Mouse (Mus musculus): ENCODE results near the gene Prox2. TPM values are rescaled to one million over a fixed set of nuclear protein-coding genes. Genes with fewer than 3 reads are reported as not detected.

Gene Prox2
- total RNA-seq, 2 experiments from 2014 or later, result 1.7 to 3.0 TPM

DNA sequence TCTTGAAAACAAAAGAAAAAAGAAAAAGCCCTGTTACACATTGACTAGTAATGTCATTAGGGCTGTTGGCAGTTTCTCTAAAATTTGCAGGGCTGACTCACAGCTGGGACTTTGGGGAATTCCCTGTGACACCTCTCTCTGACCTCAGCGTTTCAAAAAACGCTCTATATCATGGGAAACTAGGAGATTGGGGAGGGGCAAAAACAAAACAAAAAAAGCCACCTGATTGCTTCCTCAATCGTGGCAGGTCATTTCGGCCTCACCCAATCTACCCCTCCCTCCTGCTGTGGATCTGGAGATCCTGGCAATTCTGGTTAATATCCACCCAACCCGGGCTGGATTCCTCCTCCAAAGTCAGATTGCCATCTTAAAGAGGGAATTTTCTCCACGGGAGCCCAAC, 59.3 kb downstream of the Prox2 start:
- Histone ChIP-seq H3K4me3 (no peak overlapping the region), H3K27ac (no peak overlapping the region)
- TF ChIP-seq CTCF (IDR thresholded peaks at IDR 0.05), result no peak
- intact Hi-C loops (cut with DNase I), result no loop called here
- no peak for DNase-seq

Other genes with a start within 250 kb of the Prox2 start
- 1 to 10 TPM in 1 of 2 experiments, under 1 TPM in 1; 0.78 to 1.6 TPM for gene Ltbp2, start 234.2 kb downstream of the Prox2 start, total RNA-seq (2021)
- 10 to 100 TPM; 28.4 to 34.0 TPM for gene Fcf1, start 139.9 kb downstream of the Prox2 start, total RNA-seq (2021)
- 10 to 100 TPM; 23.0 to 24.9 TPM for gene Arel1, start 139.9 kb downstream of the Prox2 start, total RNA-seq (2021)
- gene Ylpm1, start 114.4 kb downstream of the Prox2 start, total RNA-seq (2021), result 10 to 100 TPM; 17.7 to 21.0 TPM
- 100 to 1,000 TPM; 247 to 365 TPM for gene Dlst, start 74 bp upstream of the Prox2 start, total RNA-seq (2021)
- gene Rps6kl1, start 40.5 kb upstream of the Prox2 start, total RNA-seq (2021), result 1 to 10 TPM in 1 of 2 experiments, under 1 TPM in 1; 0.94 to 1.1 TPM
- gene Pgf, start 67.0 kb upstream of the Prox2 start, total RNA-seq (2021), result 1 to 10 TPM; 1.5 to 1.8 TPM
- 10 to 100 TPM; 56.1 to 63.1 TPM for gene Eif2b2, start 108.7 kb upstream of the Prox2 start, total RNA-seq (2021)
- 10 to 100 TPM in 1 of 2 experiments, 1 to 10 TPM in 1; 8.9 to 10.6 TPM for gene Mlh3, start 159.8 kb upstream of the Prox2 start, total RNA-seq (2021)
- gene Acyp1, start 177.7 kb upstream of the Prox2 start, total RNA-seq (2021), result 10 to 100 TPM; 37.9 to 52.7 TPM
- gene Zc2hc1c, start 177.8 kb upstream of the Prox2 start, total RNA-seq (2021), result 1 to 10 TPM in 1 of 2 experiments, under 1 TPM in 1; 0.95 to 1.7 TPM
- 100 to 1,000 TPM in 1 of 2 experiments, 10 to 100 TPM in 1; 99.2 to 131 TPM for gene Nek9, start 228.6 kb upstream of the Prox2 start, total RNA-seq (2021)